Mouse (Mus musculus): ENCODE results near the gene Nup93.
A peak's percentile ranks its signal among the peaks of the same experiment; 100 is the strongest.

Nup93 gene

GRCm38 (mm10) chr8:94317249-94317648, 102.9 kb downstream of the Nup93 start:
- no peak for DNase-seq (ENCODE audit: low read depth, low spot score)

- no peak for DNase-seq (ENCODE audit: low read depth, low spot score)
Measured at GRCm38 (mm10) chr8:94317691-94318090, 103.3 kb downstream of the Nup93 start.

- DNase-seq (ENCODE audit: low read depth, low spot score): no peak
Measured at GRCm38 (mm10) chr8:94320036-94320435, 105.7 kb downstream of the Nup93 start.

- no peak for DNase-seq (ENCODE audit: low read depth, low spot score)
Measured at GRCm38 (mm10) chr8:94322083-94322482, 107.7 kb downstream of the Nup93 start.

GRCm38 (mm10) chr8:94323041-94323440, 108.7 kb downstream of the Nup93 start:
- no peak for DNase-seq (ENCODE audit: low read depth, low spot score)

- peak; percentile 68 for DNase-seq (ENCODE audit: low read depth, low spot score)
Measured at GRCm38 (mm10) chr8:94324071-94324470, 109.7 kb downstream of the Nup93 start.

GRCm38 (mm10) chr8:94326016-94326415, 111.7 kb downstream of the Nup93 start:
- no peak for DNase-seq (ENCODE audit: low read depth, low spot score)

- no peak for DNase-seq (ENCODE audit: low read depth, low spot score)
Measured at GRCm38 (mm10) chr8:94328932-94329728, 114.8 kb downstream of the Nup93 start, which contains the start of gene Slc12a3. TSS of gene Slc12a3 (plus strand) at chr8:94329201.

GRCm38 (mm10) chr8:94330733-94331132, 116.4 kb downstream of the Nup93 start:
- peak; percentile 79 for DNase-seq (ENCODE audit: low read depth, low spot score)

- DNase-seq (ENCODE audit: low read depth, low spot score): peak; percentile 28
Measured at GRCm38 (mm10) chr8:94333345-94333744, 119.0 kb downstream of the Nup93 start.

- DNase-seq (ENCODE audit: low read depth, low spot score): no peak
Measured at GRCm38 (mm10) chr8:94337559-94337958, 123.2 kb downstream of the Nup93 start.

- no peak for DNase-seq (ENCODE audit: low read depth, low spot score)
Measured at GRCm38 (mm10) chr8:94340796-94341195, 126.4 kb downstream of the Nup93 start.

- no peak for DNase-seq (ENCODE audit: low read depth, low spot score)
Measured at GRCm38 (mm10) chr8:94342691-94343090, 128.3 kb downstream of the Nup93 start.

GRCm38 (mm10) chr8:94343290-94343689, 128.9 kb downstream of the Nup93 start:
- peak; percentile 69 for DNase-seq (ENCODE audit: low read depth, low spot score)

- DNase-seq (ENCODE audit: low read depth, low spot score): no peak
Measured at GRCm38 (mm10) chr8:94343778-94344320, 129.5 kb downstream of the Nup93 start.

GRCm38 (mm10) chr8:94345657-94346056, 131.3 kb downstream of the Nup93 start:
- DNase-seq (ENCODE audit: low read depth, low spot score): no peak

- no peak for DNase-seq (ENCODE audit: low read depth, low spot score)
Measured at GRCm38 (mm10) chr8:94346264-94346663, 131.9 kb downstream of the Nup93 start.

GRCm38 (mm10) chr8:94348425-94348824, 134.1 kb downstream of the Nup93 start:
- no peak for DNase-seq (ENCODE audit: low read depth, low spot score)

- no peak for DNase-seq (ENCODE audit: low read depth, low spot score)
Measured at GRCm38 (mm10) chr8:94354069-94354531, 139.7 kb downstream of the Nup93 start.

- no peak for DNase-seq (ENCODE audit: low read depth, low spot score)
Measured at GRCm38 (mm10) chr8:94354571-94354970, 140.2 kb downstream of the Nup93 start.

GRCm38 (mm10) chr8:94357220-94357619, 142.9 kb downstream of the Nup93 start:
- DNase-seq (ENCODE audit: low read depth, low spot score): no peak

- DNase-seq (ENCODE audit: low read depth, low spot score): no peak
Measured at GRCm38 (mm10) chr8:94358541-94358940, 144.2 kb downstream of the Nup93 start.

All from ZHBTc4 (cell line).